Mouse (Mus musculus) neural tube, embryonic 14.5 days (tissue): Measurements from ENCODE around the gene Olfr370. TPM values are rescaled to one million over a fixed set of nuclear protein-coding genes. Genes with fewer than 3 reads are reported as not detected.

ENCODE experiments used
- ATAC-seq: fragments of 200-750 bp; cut with Nextera tagmentation; 2 replicates; pipeline ENCODE4 v1.8.0; 2017; ENCODE audit warnings: low read depth, mild to moderate bottlenecking, moderate TSS enrichment, moderate library complexity
- H3K27ac ChIP-seq: fragments of 300-500 bp; sonication (generic); 2 replicates; pipeline ENCODE4 v1.5.1; 2014; ENCODE audit warnings: low read depth, mild to moderate bottlenecking, control low read depth, low read length, moderate library complexity, mixed read lengths
- H3K27me3 ChIP-seq: fragments of 300-500 bp; sonication (generic); 2 replicates; pipeline ENCODE4 v1.6.1; 2014; ENCODE audit warnings: low read length; ENCODE audit not compliant: control insufficient read depth, insufficient read depth
- H3K36me3 ChIP-seq: fragments of 300-500 bp; sonication (generic); 2 replicates; pipeline ENCODE4 v1.6.1; 2014; ENCODE audit warnings: low read length, mixed read lengths; ENCODE audit not compliant: control insufficient read depth, insufficient read depth
- H3K4me1 ChIP-seq: fragments of 300-500 bp; sonication (generic); 2 replicates; pipeline ENCODE4 v1.6.1; 2014; ENCODE audit warnings: low read length; ENCODE audit not compliant: control insufficient read depth, insufficient read depth
- H3K4me2 ChIP-seq: fragments of 300-500 bp; sonication (generic); 2 replicates; pipeline ENCODE4 v1.6.1; 2014; ENCODE audit warnings: mild to moderate bottlenecking, low read depth, low read length, control low read depth
- H3K4me3 ChIP-seq: fragments of 300-500 bp; sonication (generic); 2 replicates; pipeline ENCODE4 v1.5.1; 2014; ENCODE audit warnings: low read depth, low read length, control low read depth, mixed read lengths
- H3K9ac ChIP-seq: fragments of 300-500 bp; sonication (generic); replicated peaks from 2 replicates; pipeline ENCODE4 v1.6.1; 2014; ENCODE audit warnings: low read depth, mild to moderate bottlenecking, control low read depth, low read length, mixed read lengths
- H3K9me3 ChIP-seq: fragments of 300-500 bp; sonication (generic); 2 replicates; pipeline ENCODE4 v1.6.1; 2016; ENCODE audit warnings: low read length; ENCODE audit not compliant: control insufficient read depth
- WGBS: fragments of 180-500 bp; shearing (Covaris S2); extraction: QIAGEN DNeasy Blood & Tissue Kit; methylation state at CpG from one replicate; pipeline ENCODE4 v1.1.7; 2014; 5-methylcytosine and 5-hydroxymethylcytosine counted together
- polyA plus RNA-seq: library from polyadenylated mRNA; unstranded; fragments of >200 nt; fragmentation: Nextera tagmentation; extraction: Ambion mirVana; gene quantifications from 2 replicates; pipeline ENCODE4 v1.2.1, GENCODE M21; 2014

Olfr370 gene
- polyA plus RNA-seq, 1 experiment from 2014 or later = not detected

- no peaks in the 10 kb centered on the region for H3K27me3 ChIP-seq
- H3K4me3 ChIP-seq = no peak overlapping the region
- H3K27ac ChIP-seq = no peak overlapping the region
- ATAC-seq = no peak
- no peak overlapping the region for H3K9ac ChIP-seq
- H3K9me3 ChIP-seq = no peaks in the 10 kb centered on the region
- 92% methylated on average over 5 of the region's 5 CpGs for WGBS
- H3K4me2 ChIP-seq = no peak overlapping the region
- H3K36me3 ChIP-seq = peaks cover 23% of the 10 kb centered on the region
- H3K4me1 ChIP-seq = peaks cover 19% of the 10 kb centered on the region; the same call in 1 of the 2 replicates
These were observed 36.7 kb downstream of the Olfr370 start for GRCm38 (mm10) chr8:83572246-83572812.

GRCm38 (mm10) chr8:83573140-83573875 is 37.7 kb downstream of the Olfr370 start:
- Histone ChIP-seq H3K4me1 (peaks cover 9% of the 10 kb centered on the region; the same call in 1 of the 2 replicates), H3K4me3 (no peak overlapping the region), H3K9me3 (no peaks in the 10 kb centered on the region), H3K27ac (no peak overlapping the region), H3K27me3 (no peaks in the 10 kb centered on the region), H3K36me3 (peaks cover 23% of the 10 kb centered on the region), H3K9ac (no peak overlapping the region), H3K4me2 (no peak overlapping the region)
- ATAC-seq = no peak
- 88% methylated on average over 18 of the region's 18 CpGs for WGBS

GRCm38 (mm10) chr8:83574631-83575315 is 39.2 kb downstream of the Olfr370 start:
- ATAC-seq = no peak
- Histone ChIP-seq H3K4me2 (no peak overlapping the region), H3K9me3 (no peaks in the 10 kb centered on the region), H3K27me3 (no peaks in the 10 kb centered on the region), H3K27ac (no peak overlapping the region), H3K4me1 (peaks cover 9% of the 10 kb centered on the region; the same call in 1 of the 2 replicates), H3K9ac (no peak overlapping the region), H3K4me3 (no peak overlapping the region), H3K36me3 (peaks cover 23% of the 10 kb centered on the region)
- 89% methylated on average over 15 of the region's 15 CpGs for WGBS

- Histone ChIP-seq H3K4me2 (no peak overlapping the region), H3K9me3 (no peaks in the 10 kb centered on the region), H3K9ac (no peak overlapping the region), H3K4me1 (peaks cover 9% of the 10 kb centered on the region; the same call in 1 of the 2 replicates), H3K4me3 (no peak overlapping the region), H3K27me3 (no peaks in the 10 kb centered on the region), H3K27ac (no peak overlapping the region), H3K36me3 (peaks cover 19% of the 10 kb centered on the region)
- ATAC-seq = no peak
- 80% methylated on average over 17 of the region's 17 CpGs for WGBS
These were observed 40.3 kb downstream of the Olfr370 start for GRCm38 (mm10) chr8:83575561-83576515.

GRCm38 (mm10) chr8:83576516-83576895 is 40.9 kb downstream of the Olfr370 start:
- H3K27ac ChIP-seq = no peak overlapping the region
- no peak overlapping the region for H3K4me3 ChIP-seq
- no peak for ATAC-seq
- H3K27me3 ChIP-seq = no peaks in the 10 kb centered on the region
- H3K4me1 ChIP-seq = peaks cover 9% of the 10 kb centered on the region; the same call in 1 of the 2 replicates
- H3K9me3 ChIP-seq = no peaks in the 10 kb centered on the region
- H3K36me3 ChIP-seq = peaks cover 19% of the 10 kb centered on the region
- 73% methylated on average over 3 of the region's 4 CpGs for WGBS
- no peak overlapping the region for H3K4me2 ChIP-seq
- H3K9ac ChIP-seq = no peak overlapping the region

- no peak overlapping the region for H3K9ac ChIP-seq
- H3K27ac ChIP-seq = no peak overlapping the region
- H3K4me3 ChIP-seq = no peak overlapping the region
- H3K27me3 ChIP-seq = no peaks in the 10 kb centered on the region
- peaks cover 9% of the 10 kb centered on the region; the same call in 1 of the 2 replicates for H3K4me1 ChIP-seq
- H3K36me3 ChIP-seq = peaks cover 16% of the 10 kb centered on the region
- no peak overlapping the region for H3K4me2 ChIP-seq
- WGBS = 79% methylated on average over 4 of the region's 4 CpGs
- no peak for ATAC-seq
- no peaks in the 10 kb centered on the region for H3K9me3 ChIP-seq
These were observed 41.3 kb downstream of the Olfr370 start for GRCm38 (mm10) chr8:83576921-83577320.

GRCm38 (mm10) chr8:83577384-83577791 is 41.8 kb downstream of the Olfr370 start:
- Histone ChIP-seq H3K9ac (no peak overlapping the region), H3K4me2 (no peak overlapping the region), H3K4me3 (no peak overlapping the region), H3K36me3 (peaks cover 12% of the 10 kb centered on the region; the same call in 1 of the 2 replicates), H3K27me3 (no peaks in the 10 kb centered on the region), H3K4me1 (peaks cover 9% of the 10 kb centered on the region; the same call in 1 of the 2 replicates), H3K9me3 (no peaks in the 10 kb centered on the region), H3K27ac (no peak overlapping the region)
- 61% methylated on average over 9 of the region's 9 CpGs for WGBS
- no peak for ATAC-seq

- Histone ChIP-seq H3K36me3 (peaks cover 3% of the 10 kb centered on the region; the same call in 1 of the 2 replicates), H3K9ac (no peak overlapping the region), H3K27me3 (no peaks in the 10 kb centered on the region), H3K4me1 (peaks cover 9% of the 10 kb centered on the region; the same call in 1 of the 2 replicates), H3K4me3 (no peak overlapping the region), H3K9me3 (no peaks in the 10 kb centered on the region), H3K4me2 (no peak overlapping the region), H3K27ac (no peak overlapping the region)
- WGBS = 79% methylated on average over 17 of the region's 17 CpGs
- no peak for ATAC-seq
These were observed 42.8 kb downstream of the Olfr370 start for GRCm38 (mm10) chr8:83578131-83579055.
